Mouse (Mus musculus): ENCODE results near the gene Stau1.

- TF ChIP-seq POLR2A (IDR thresholded peaks at IDR 0.05; ENCODE audit: borderline replicate concordance, low read depth, low read length) = no peak
- no peak for TF ChIP-seq CTCF (IDR thresholded peaks at IDR 0.05; ENCODE audit: low read depth, low read length)
These were observed 18.7 kb upstream of the Stau1 start, which contains the start of gene Ddx27 for GRCm38 (mm10) chr2:167014702-167015381.

Data from bone marrow macrophage, adult 2 months (primary cell).